Mouse (Mus musculus): ENCODE measurements at regions not wholly inside any gene's neighbourhood (a gene's known extent, or its start where the extent isn't known, plus 50 kb on each side); places are given as distances from the start of the nearest gene placed in this dataset.

- Histone ChIP-seq H3K27ac (ENCODE audit: control insufficient read depth, insufficient read depth, low read length) (no peak overlapping the region), H3K27me3 (ENCODE audit: control insufficient read depth, insufficient read depth, low read length) (no peaks in the 10 kb centered on the region), H3K36me3 (ENCODE audit: control insufficient read depth, insufficient read depth, low read length) (no peaks in the 10 kb centered on the region), H3K4me3 (ENCODE audit: control insufficient read depth, insufficient read depth, low read length) (no peak overlapping the region), H3K4me1 (replicated peaks; ENCODE audit: control insufficient read depth, insufficient read depth, low read length) (no peaks in the 10 kb centered on the region)
- 91% methylated on average over 6 of the region's 6 CpGs for WGBS
- TF ChIP-seq POLR2A (IDR thresholded peaks at IDR 0.05; ENCODE audit: control insufficient read depth, extremely low read depth, insufficient read depth, low read length, poor library complexity) (no peak), CTCF (IDR thresholded peaks at IDR 0.05; ENCODE audit: borderline replicate concordance, control insufficient read depth, extremely low read depth, insufficient read depth, low read length, poor library complexity) (no peak)
- no peak for DNase-seq
Measured at GRCm38 (mm10) chr3:144027134-144027980, 177.7 kb downstream of the Lmo4 start.

- H3K4me1 ChIP-seq (replicated peaks; ENCODE audit: control insufficient read depth, insufficient read depth, low read length): 0 out of 2 replicates have a peak, but pooled peaks cover 2% of the 10 kb centered on the region
- H3K27ac ChIP-seq (ENCODE audit: control insufficient read depth, insufficient read depth, low read length): no peak overlapping the region
- no peaks in the 10 kb centered on the region for H3K36me3 ChIP-seq (ENCODE audit: control insufficient read depth, insufficient read depth, low read length)
- 94% methylated on average over 14 of the region's 14 CpGs for WGBS
- no peaks in the 10 kb centered on the region for H3K27me3 ChIP-seq (ENCODE audit: control insufficient read depth, insufficient read depth, low read length)
- TF ChIP-seq CTCF (IDR thresholded peaks at IDR 0.05; ENCODE audit: borderline replicate concordance, control insufficient read depth, extremely low read depth, insufficient read depth, low read length, poor library complexity): no peak
- TF ChIP-seq POLR2A (IDR thresholded peaks at IDR 0.05; ENCODE audit: control insufficient read depth, extremely low read depth, insufficient read depth, low read length, poor library complexity): no peak
- H3K4me3 ChIP-seq (ENCODE audit: control insufficient read depth, insufficient read depth, low read length): no peak overlapping the region
- DNase-seq: no peak
Measured at GRCm38 (mm10) chr3:144025451-144026125, 179.4 kb downstream of the Lmo4 start.

- Histone ChIP-seq H3K4me3 (ENCODE audit: control insufficient read depth, insufficient read depth, low read length) (no peak overlapping the region), H3K36me3 (ENCODE audit: control insufficient read depth, insufficient read depth, low read length) (no peaks in the 10 kb centered on the region), H3K27ac (ENCODE audit: control insufficient read depth, insufficient read depth, low read length) (no peak overlapping the region), H3K27me3 (ENCODE audit: control insufficient read depth, insufficient read depth, low read length) (no peaks in the 10 kb centered on the region), H3K4me1 (replicated peaks; ENCODE audit: control insufficient read depth, insufficient read depth, low read length) (0 out of 2 replicates have a peak, but pooled peaks cover 2% of the 10 kb centered on the region)
- WGBS: 92% methylated on average over 5 of the region's 5 CpGs
- no peak for TF ChIP-seq POLR2A (IDR thresholded peaks at IDR 0.05; ENCODE audit: control insufficient read depth, extremely low read depth, insufficient read depth, low read length, poor library complexity)
- no peak for TF ChIP-seq CTCF (IDR thresholded peaks at IDR 0.05; ENCODE audit: borderline replicate concordance, control insufficient read depth, extremely low read depth, insufficient read depth, low read length, poor library complexity)
- no peak for DNase-seq
Measured at GRCm38 (mm10) chr3:144024216-144024615, 180.8 kb downstream of the Lmo4 start.

- DNase-seq: no peak
- no peaks in the 10 kb centered on the region for H3K36me3 ChIP-seq (ENCODE audit: control insufficient read depth, insufficient read depth, low read length)
- WGBS: 96% methylated on average over 3 of the region's 3 CpGs
- no peak overlapping the region for H3K27ac ChIP-seq (ENCODE audit: control insufficient read depth, insufficient read depth, low read length)
- no peak for TF ChIP-seq POLR2A (IDR thresholded peaks at IDR 0.05; ENCODE audit: control insufficient read depth, extremely low read depth, insufficient read depth, low read length, poor library complexity)
- no peak for TF ChIP-seq CTCF (IDR thresholded peaks at IDR 0.05; ENCODE audit: borderline replicate concordance, control insufficient read depth, extremely low read depth, insufficient read depth, low read length, poor library complexity)
- no peak overlapping the region for H3K4me3 ChIP-seq (ENCODE audit: control insufficient read depth, insufficient read depth, low read length)
- no peaks in the 10 kb centered on the region for H3K27me3 ChIP-seq (ENCODE audit: control insufficient read depth, insufficient read depth, low read length)
- 0 out of 2 replicates have a peak, but pooled peaks cover 2% of the 10 kb centered on the region for H3K4me1 ChIP-seq (replicated peaks; ENCODE audit: control insufficient read depth, insufficient read depth, low read length)
Measured at GRCm38 (mm10) chr3:144023058-144023457, 182.0 kb downstream of the Lmo4 start.

- Histone ChIP-seq H3K27me3 (ENCODE audit: control insufficient read depth, insufficient read depth, low read length) (no peaks in the 10 kb centered on the region), H3K4me3 (ENCODE audit: control insufficient read depth, insufficient read depth, low read length) (no peak overlapping the region), H3K4me1 (replicated peaks; ENCODE audit: control insufficient read depth, insufficient read depth, low read length) (0 out of 2 replicates have a peak, but pooled peaks cover 2% of the 10 kb centered on the region), H3K36me3 (ENCODE audit: control insufficient read depth, insufficient read depth, low read length) (no peaks in the 10 kb centered on the region), H3K27ac (ENCODE audit: control insufficient read depth, insufficient read depth, low read length) (no peak overlapping the region)
- DNase-seq: no peak
- WGBS: 95% methylated on average over 5 of the region's 5 CpGs
- TF ChIP-seq POLR2A (IDR thresholded peaks at IDR 0.05; ENCODE audit: control insufficient read depth, extremely low read depth, insufficient read depth, low read length, poor library complexity): no peak
- TF ChIP-seq CTCF (IDR thresholded peaks at IDR 0.05; ENCODE audit: borderline replicate concordance, control insufficient read depth, extremely low read depth, insufficient read depth, low read length, poor library complexity): no peak
Measured at GRCm38 (mm10) chr3:144021969-144022368, 183.1 kb downstream of the Lmo4 start.

- Histone ChIP-seq H3K4me1 (replicated peaks; ENCODE audit: control insufficient read depth, insufficient read depth, low read length) (0 out of 2 replicates have a peak, but pooled peaks cover 2% of the 10 kb centered on the region), H3K36me3 (ENCODE audit: control insufficient read depth, insufficient read depth, low read length) (no peaks in the 10 kb centered on the region), H3K27me3 (ENCODE audit: control insufficient read depth, insufficient read depth, low read length) (no peaks in the 10 kb centered on the region), H3K4me3 (ENCODE audit: control insufficient read depth, insufficient read depth, low read length) (no peak overlapping the region), H3K27ac (ENCODE audit: control insufficient read depth, insufficient read depth, low read length) (no peak overlapping the region)
- no peak for TF ChIP-seq POLR2A (IDR thresholded peaks at IDR 0.05; ENCODE audit: control insufficient read depth, extremely low read depth, insufficient read depth, low read length, poor library complexity)
- TF ChIP-seq CTCF (IDR thresholded peaks at IDR 0.05; ENCODE audit: borderline replicate concordance, control insufficient read depth, extremely low read depth, insufficient read depth, low read length, poor library complexity): no peak
- DNase-seq: no peak
- 93% methylated on average over 8 of the region's 8 CpGs for WGBS
Measured at GRCm38 (mm10) chr3:144020189-144020940, 184.7 kb downstream of the Lmo4 start.

Measured in thymus, adult 2 months (tissue).